Mouse (Mus musculus): ENCODE results near the gene 4930452B06Rik. TPM values are rescaled to one million over a fixed set of nuclear protein-coding genes. Genes with fewer than 3 reads are reported as not detected.

4930452B06Rik gene
- 1.1 and 1.7 TPM in 2 replicates for polyA plus RNA-seq (2012; rRNA removed)

DNA sequence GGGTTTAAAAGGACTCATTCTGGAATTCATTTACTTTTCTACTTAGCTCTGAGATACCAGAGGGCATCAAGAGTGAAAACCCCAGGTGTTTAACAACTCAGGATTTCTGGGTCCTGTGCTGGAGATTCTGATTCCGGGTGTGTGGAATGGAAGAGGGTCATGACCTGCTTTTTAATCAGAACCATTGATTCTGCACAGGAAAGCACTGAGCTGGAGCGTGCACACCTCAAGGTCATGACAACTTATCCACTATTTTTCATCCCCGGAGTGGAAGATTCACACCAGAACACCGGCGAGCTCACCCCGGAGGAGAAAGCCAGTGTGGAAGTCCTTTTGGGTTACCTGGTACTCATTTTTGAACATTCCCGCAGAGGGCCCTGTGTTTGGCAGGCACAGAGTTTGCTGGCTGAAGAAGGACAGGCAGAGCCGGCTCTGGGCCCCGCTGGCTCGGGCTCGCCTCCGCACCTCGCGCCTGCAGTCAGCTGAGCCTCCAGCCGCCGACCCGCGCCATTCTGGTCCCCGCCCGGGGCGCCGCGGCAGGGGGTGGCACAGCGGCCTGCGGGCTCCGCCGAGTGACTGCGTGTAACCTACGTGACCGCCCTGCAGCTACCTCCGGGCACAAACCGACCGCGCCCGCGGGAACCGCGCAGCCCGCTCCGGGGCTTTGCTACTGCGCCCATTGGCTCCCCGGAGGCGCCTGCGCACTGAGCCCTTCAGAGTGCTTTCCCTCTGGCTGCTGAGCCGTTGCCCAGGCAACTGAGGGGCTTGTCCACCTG, at the start of gene 4930452B06Rik:
TSS of gene 4930452B06Rik (minus strand) at position 605 of the 776 bp plus-strand sequence.
- Histone ChIP-seq H3K4me3 (replicated peaks; ENCODE audit: extremely low read depth, low read depth, low read length) (peak within 1 kb of the TSS; percentile 25), H3K4me1 (ENCODE audit: control insufficient read depth, insufficient read depth, low read length) (no peaks in the 10 kb centered on the region; the same call in 1 of the 2 replicates)
- WGBS = 2% methylated on average over 45 of the region's 45 CpGs
- no peak for TF ChIP-seq CTCF (IDR thresholded peaks at IDR 0.05; ENCODE audit: insufficient read depth, low read length)
- TF ChIP-seq POLR2A (IDR thresholded peaks at IDR 0.05; ENCODE audit: borderline replicate concordance, extremely low read depth, low read depth, low read length) = no peak
- peak; percentile 43 for DNase-seq

DNA sequence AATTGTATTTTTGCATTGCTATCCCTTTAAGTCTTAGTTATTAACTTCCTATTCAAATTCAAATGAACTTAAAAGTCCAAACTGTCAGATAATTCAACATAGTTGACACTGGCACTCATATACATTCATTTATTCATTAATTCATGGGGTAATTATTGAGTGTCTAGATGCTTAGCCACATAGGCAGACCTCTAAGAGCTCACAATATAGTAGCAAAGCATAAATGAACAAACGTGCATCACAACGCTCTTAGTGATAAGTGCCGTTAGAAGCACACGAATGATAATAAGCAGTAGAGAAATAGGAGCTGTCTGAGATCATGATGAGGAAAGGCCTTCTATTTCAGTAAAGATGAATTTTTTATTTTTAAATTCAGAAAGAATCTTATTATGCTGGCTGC, 46.6 kb upstream of the 4930452B06Rik start:
- WGBS = 93% methylated on average over 4 of the region's 4 CpGs
- DNase-seq = no peak

DNA sequence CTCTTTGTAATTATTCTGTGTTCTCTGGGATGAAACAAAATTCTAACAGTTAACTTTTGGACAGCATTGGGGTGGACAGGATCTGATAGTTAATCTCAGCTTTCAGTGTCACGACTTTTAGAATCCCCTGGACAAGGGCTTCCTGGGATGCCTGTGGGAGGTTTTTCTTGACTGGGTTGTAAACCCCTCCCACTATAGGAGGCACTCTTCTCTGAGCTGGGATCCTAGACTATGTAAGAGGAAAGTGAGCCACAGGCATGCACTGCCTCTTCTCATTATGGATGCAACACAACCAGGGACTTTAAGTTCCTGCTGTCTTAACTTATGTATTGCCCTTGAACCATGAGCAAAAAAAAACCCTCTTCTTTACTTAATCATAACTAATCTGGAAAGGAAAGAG, 23.4 kb upstream of the 4930452B06Rik start:
- no peaks in the 10 kb centered on the region for H3K4me1 ChIP-seq (ENCODE audit: control insufficient read depth, insufficient read depth, low read length)
- TF ChIP-seq CTCF (IDR thresholded peaks at IDR 0.05; ENCODE audit: insufficient read depth, low read length) = no peak
- no peak for TF ChIP-seq POLR2A (IDR thresholded peaks at IDR 0.05; ENCODE audit: borderline replicate concordance, extremely low read depth, low read depth, low read length)
- DNase-seq = no peak
- 53% methylated on average over 1 of the region's 1 CpGs for WGBS
- no peak overlapping the region for H3K4me3 ChIP-seq (replicated peaks; ENCODE audit: extremely low read depth, low read depth, low read length)

More for the DNA sequence above, 46.6 kb upstream of the 4930452B06Rik start:
- TF ChIP-seq CTCF (IDR thresholded peaks at IDR 0.05; ENCODE audit: insufficient read depth, low read length) (no peak), POLR2A (IDR thresholded peaks at IDR 0.05; ENCODE audit: borderline replicate concordance, extremely low read depth, low read depth, low read length) (no peak)
- H3K4me1 ChIP-seq (ENCODE audit: control insufficient read depth, insufficient read depth, low read length) = no peaks in the 10 kb centered on the region
- no peak overlapping the region for H3K4me3 ChIP-seq (replicated peaks; ENCODE audit: extremely low read depth, low read depth, low read length)

DNA sequence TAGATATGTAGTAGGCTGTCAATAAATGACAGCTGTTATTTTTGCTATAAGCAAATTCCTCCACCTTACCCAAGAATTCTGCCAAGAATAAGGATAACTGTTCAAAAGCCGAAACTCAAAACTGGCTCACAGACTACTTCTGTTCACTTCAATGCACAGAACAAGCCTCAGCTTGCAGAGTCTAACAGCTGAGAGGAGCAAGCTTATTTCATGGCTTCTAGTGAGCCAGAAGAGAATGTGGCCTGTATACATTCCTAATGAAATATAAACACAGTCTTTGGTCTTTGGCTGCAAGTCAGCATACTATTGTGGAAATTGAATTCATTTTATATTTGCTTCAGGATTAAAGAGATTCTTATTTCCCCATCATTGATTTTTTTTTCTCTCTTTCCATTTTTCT, 22.4 kb upstream of the 4930452B06Rik start:
- no peak for DNase-seq
- no peak overlapping the region for H3K4me3 ChIP-seq (replicated peaks; ENCODE audit: extremely low read depth, low read depth, low read length)
- H3K4me1 ChIP-seq (ENCODE audit: control insufficient read depth, insufficient read depth, low read length) = no peaks in the 10 kb centered on the region
- no peak for TF ChIP-seq CTCF (IDR thresholded peaks at IDR 0.05; ENCODE audit: insufficient read depth, low read length)
- no peak for TF ChIP-seq POLR2A (IDR thresholded peaks at IDR 0.05; ENCODE audit: borderline replicate concordance, extremely low read depth, low read depth, low read length)
- whole genome bisulfite sequencing = 74% methylated on average over 1 of the region's 1 CpGs

DNA sequence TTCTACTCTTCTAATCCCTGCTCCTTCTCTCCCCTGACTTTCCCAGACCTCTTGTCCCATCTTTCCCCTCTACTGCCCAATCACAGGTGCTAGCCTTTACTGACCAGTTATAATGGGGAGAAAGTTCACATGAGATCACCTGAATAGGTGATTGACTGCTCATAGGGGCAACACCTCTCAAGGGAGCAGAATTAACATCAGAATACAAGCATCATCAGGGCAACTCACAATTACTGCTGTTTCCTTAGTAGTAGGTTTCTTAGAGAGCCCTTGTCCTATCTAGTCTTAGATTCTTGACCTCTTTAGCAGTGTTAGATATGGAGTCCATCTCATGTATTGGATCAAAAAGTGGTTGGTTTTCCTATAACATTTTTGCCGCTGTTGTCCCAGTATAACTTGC, 20.1 kb upstream of the 4930452B06Rik start:
- no peak for DNase-seq
- Histone ChIP-seq H3K4me1 (ENCODE audit: control insufficient read depth, insufficient read depth, low read length) (no peaks in the 10 kb centered on the region), H3K4me3 (replicated peaks; ENCODE audit: extremely low read depth, low read depth, low read length) (no peak overlapping the region)
- WGBS = 93% methylated on average over 1 of the region's 1 CpGs
- TF ChIP-seq POLR2A (IDR thresholded peaks at IDR 0.05; ENCODE audit: borderline replicate concordance, extremely low read depth, low read depth, low read length) = no peak
- no peak for TF ChIP-seq CTCF (IDR thresholded peaks at IDR 0.05; ENCODE audit: insufficient read depth, low read length)

DNA sequence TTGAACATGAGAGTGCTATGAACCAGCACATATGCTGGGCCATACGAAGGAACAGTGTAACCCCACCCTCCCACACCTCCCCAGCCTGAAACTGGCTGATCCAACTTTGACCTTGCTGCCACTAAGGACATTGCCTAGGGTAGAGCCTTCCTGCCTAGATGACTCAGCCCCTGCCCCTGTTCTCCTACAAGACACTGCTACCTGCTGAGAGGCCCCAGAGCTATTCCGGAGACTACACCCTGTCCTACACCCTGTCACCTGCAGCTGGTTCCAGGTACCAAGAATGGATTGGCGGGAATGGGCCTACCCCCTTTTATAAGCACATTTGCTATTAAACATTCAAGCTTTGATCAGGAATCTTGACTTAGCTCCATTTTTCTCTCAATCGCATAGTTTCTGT, 13.9 kb upstream of the 4930452B06Rik start:
- TF ChIP-seq POLR2A (IDR thresholded peaks at IDR 0.05; ENCODE audit: borderline replicate concordance, extremely low read depth, low read depth, low read length) = no peak
- TF ChIP-seq CTCF (IDR thresholded peaks at IDR 0.05; ENCODE audit: insufficient read depth, low read length) = no peak

DNA sequence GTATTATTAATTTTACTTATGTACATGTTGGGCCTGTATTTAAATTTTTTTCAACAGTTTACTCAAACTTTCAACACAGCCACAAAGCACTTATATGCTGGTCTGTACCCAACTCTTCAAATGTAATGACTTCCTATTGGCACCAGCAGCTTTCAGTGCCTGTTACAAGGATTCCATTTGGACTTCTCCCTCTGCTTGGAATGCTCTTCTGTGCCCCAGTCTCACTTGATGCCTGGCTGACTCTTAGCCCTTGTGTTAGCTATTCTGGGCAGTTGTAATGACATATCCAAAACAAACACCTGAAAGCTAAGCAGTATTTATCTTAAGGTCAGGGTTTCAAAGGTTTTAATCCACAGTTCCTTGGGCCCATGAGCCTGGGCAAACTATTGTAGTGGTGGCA, 5.7 kb downstream of the 4930452B06Rik start:
- no peak overlapping the region for H3K4me3 ChIP-seq (replicated peaks; ENCODE audit: extremely low read depth, low read depth, low read length)
- DNase-seq = no peak
- H3K4me1 ChIP-seq (ENCODE audit: control insufficient read depth, insufficient read depth, low read length) = no peaks in the 10 kb centered on the region
- TF ChIP-seq CTCF (IDR thresholded peaks at IDR 0.05; ENCODE audit: insufficient read depth, low read length) (no peak), POLR2A (IDR thresholded peaks at IDR 0.05; ENCODE audit: borderline replicate concordance, extremely low read depth, low read depth, low read length) (no peak)

More for the DNA sequence above, 13.9 kb upstream of the 4930452B06Rik start:
- Histone ChIP-seq H3K4me1 (ENCODE audit: control insufficient read depth, insufficient read depth, low read length) (no peaks in the 10 kb centered on the region), H3K4me3 (replicated peaks; ENCODE audit: extremely low read depth, low read depth, low read length) (no peak overlapping the region)
- 93% methylated on average over 4 of the region's 4 CpGs for WGBS
- no peak for DNase-seq

DNA sequence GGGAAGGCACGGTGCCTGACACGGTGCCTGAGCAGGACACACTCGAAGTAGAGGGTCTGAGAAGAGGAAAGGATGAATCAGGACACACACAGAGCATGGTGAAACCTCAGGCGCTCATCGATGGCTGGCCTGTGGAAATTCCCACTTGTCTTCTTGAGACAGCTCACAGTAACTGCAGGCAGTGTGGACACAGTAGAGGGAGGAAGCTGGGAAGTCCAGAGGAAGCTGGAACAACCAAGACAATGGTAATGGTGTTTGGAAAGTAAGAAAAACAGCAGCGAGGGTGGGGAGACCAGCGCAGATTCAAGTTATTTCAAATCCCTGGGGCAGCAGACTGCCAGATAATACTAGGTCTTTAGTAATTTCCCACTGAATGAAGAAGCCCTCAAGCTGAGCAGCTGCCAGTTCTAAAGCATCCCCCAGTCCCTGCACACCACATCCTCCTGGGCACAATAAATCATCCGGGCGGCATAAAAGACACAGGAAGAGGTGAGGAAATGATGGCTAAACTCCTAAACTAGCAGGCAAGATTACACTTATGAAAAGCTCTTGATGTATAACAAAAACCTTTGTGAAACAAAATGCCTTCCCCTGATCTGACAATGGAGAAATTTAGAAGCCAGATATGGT, 24.3 kb downstream of the 4930452B06Rik start:
- WGBS = 47% methylated on average over 9 of the region's 9 CpGs
- TF ChIP-seq POLR2A (IDR thresholded peaks at IDR 0.05; ENCODE audit: borderline replicate concordance, extremely low read depth, low read depth, low read length) (no peak), CTCF (IDR thresholded peaks at IDR 0.05; ENCODE audit: insufficient read depth, low read length) (no peak)
- H3K4me1 ChIP-seq (ENCODE audit: control insufficient read depth, insufficient read depth, low read length) = peaks cover 3% of the 10 kb centered on the region; the same call in 1 of the 2 replicates
- DNase-seq = no peak
- no peak overlapping the region for H3K4me3 ChIP-seq (replicated peaks; ENCODE audit: extremely low read depth, low read depth, low read length)

DNA sequence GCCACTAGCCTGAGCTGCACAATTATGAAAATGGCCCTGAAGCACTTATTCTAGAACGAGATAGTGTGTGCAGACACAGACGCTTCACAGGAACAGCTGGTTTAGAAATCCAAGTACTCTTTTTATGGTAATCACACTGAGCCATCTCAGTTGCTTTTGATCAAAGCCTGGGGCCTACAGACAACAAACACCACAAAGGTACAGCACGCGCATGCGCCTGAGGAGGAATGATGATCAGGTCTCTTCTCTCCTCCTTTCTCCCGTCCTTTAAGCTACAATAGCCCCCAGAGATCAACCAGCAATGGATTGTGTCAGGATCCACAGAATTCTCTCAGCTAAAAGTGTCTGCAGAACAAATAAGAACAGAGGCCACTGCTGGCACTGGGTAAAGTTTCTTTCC, 33.8 kb downstream of the 4930452B06Rik start:
- H3K4me1 ChIP-seq (ENCODE audit: control insufficient read depth, insufficient read depth, low read length) = no peaks in the 10 kb centered on the region
- 84% methylated on average over 6 of the region's 6 CpGs for WGBS
- H3K4me3 ChIP-seq (replicated peaks; ENCODE audit: extremely low read depth, low read depth, low read length) = no peak overlapping the region
- no peak for TF ChIP-seq CTCF (IDR thresholded peaks at IDR 0.05; ENCODE audit: insufficient read depth, low read length)
- no peak for TF ChIP-seq POLR2A (IDR thresholded peaks at IDR 0.05; ENCODE audit: borderline replicate concordance, extremely low read depth, low read depth, low read length)
- no peak for DNase-seq

DNA sequence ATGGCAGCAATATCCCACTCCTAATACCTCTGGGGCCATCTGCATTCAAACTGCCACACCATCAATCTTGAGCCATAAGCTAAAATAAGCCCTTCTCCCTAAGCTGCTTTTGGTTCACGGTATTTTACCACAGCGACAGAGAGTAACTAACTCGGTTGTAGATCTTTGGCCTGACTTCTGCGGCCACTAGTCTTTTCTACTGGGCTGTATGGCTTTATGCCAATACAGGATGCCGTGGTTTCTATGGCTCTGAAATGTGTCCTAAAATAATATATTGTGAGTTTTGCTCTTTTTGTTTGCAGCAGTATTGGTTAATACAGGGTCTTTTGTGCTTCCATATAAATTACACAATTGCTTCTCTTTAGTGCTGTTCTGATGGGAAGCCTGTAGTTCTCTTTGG, 37.6 kb downstream of the 4930452B06Rik start:
- Histone ChIP-seq H3K4me1 (ENCODE audit: control insufficient read depth, insufficient read depth, low read length) (no peaks in the 10 kb centered on the region), H3K4me3 (replicated peaks; ENCODE audit: extremely low read depth, low read depth, low read length) (no peak overlapping the region)
- WGBS = 65% methylated on average over 5 of the region's 5 CpGs
- TF ChIP-seq CTCF (IDR thresholded peaks at IDR 0.05; ENCODE audit: insufficient read depth, low read length) = no peak
- no peak for TF ChIP-seq POLR2A (IDR thresholded peaks at IDR 0.05; ENCODE audit: borderline replicate concordance, extremely low read depth, low read depth, low read length)
- no peak for DNase-seq
